Mouse (Mus musculus): Measurements from ENCODE around the gene Ppp1r13b.

DNA sequence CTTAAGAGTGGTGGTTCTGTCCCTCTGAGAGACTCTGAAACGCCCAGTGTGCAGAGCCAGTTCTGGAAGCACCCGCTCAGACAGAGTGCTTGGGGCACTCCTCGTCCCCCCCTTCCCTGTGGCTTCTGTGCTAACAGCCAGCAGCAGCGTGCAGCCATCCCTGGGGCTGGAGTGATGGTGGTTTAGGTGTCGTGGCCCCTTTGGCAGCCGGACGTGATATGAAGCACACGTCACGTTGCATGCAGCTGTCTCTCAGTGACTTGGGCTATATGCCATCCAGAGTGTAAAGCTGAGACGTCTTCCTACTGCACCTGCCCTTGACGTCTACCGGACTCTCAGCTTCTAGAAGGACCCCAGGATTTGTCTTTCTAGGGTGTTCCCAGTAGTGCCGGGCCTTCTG, 109.4 kb downstream of the Ppp1r13b start:
- TF ChIP-seq POLR2A (IDR thresholded peaks at IDR 0.05; ENCODE audit: insufficient read depth, low read depth, low read length), result no peak
- TF ChIP-seq EP300 (IDR thresholded peaks at IDR 0.05; ENCODE audit: insufficient read depth, low read depth, low read length), result no peak

Data from heart, adult 2 months (tissue).